Mouse (Mus musculus) liver (tissue): Measurements from ENCODE around the gene Klhl33.
A peak's percentile ranks its signal among the peaks of the same experiment; 100 is the strongest.
"Not testable (repeated sequence)": the region's sequence is repeated elsewhere in the genome, so short reads cannot be mapped to it uniquely, and the experiment has no call there.

Experiments
- DNase-seq: peaks from one replicate; pipeline ENCODE4 v3.0.0-alpha.2; 2020; ENCODE audit warnings: mixed read lengths

Klhl33 gene

GRCm38 (mm10) chr14:50897374-50897765 is at the start of gene Klhl33:
Gene Klhl33 (minus strand): TSS chr14:50897507.
- no peak for DNase-seq

- not testable (repeated sequence) for DNase-seq
Measured at GRCm38 (mm10) chr14:50945526-50945925, 48.2 kb upstream of the Klhl33 start.

GRCm38 (mm10) chr14:50945081-50945480 is 47.8 kb upstream of the Klhl33 start:
- not testable (repeated sequence) for DNase-seq

- not testable (repeated sequence) for DNase-seq
Measured at GRCm38 (mm10) chr14:50944668-50945033, 47.3 kb upstream of the Klhl33 start.

GRCm38 (mm10) chr14:50943932-50944667 is 46.8 kb upstream of the Klhl33 start, which contains the start of gene Gm49342:
Gene Gm49342 (plus strand): TSS chr14:50944517.
- DNase-seq, result peak; percentile 97

GRCm38 (mm10) chr14:50938940-50939339 is 41.6 kb upstream of the Klhl33 start:
- no peak for DNase-seq

- DNase-seq, result no peak
Measured at GRCm38 (mm10) chr14:50938119-50938908, 41.0 kb upstream of the Klhl33 start.

- DNase-seq, result no peak
Measured at GRCm38 (mm10) chr14:50936649-50937048, 39.3 kb upstream of the Klhl33 start.

GRCm38 (mm10) chr14:50931493-50932020 is 34.2 kb upstream of the Klhl33 start:
- DNase-seq, result no peak

- peak; percentile 99 for DNase-seq
Measured at GRCm38 (mm10) chr14:50930754-50931492, 33.6 kb upstream of the Klhl33 start, which contains the start of the genes Pip4p1 and Pnp. Gene Pip4p1 (minus strand): TSS chr14:50930856. Gene Pnp (plus strand): TSS chr14:50931082.

GRCm38 (mm10) chr14:50930377-50930753 is 33.1 kb upstream of the Klhl33 start:
- DNase-seq, result peak; percentile 85

- DNase-seq, result no peak
Measured at GRCm38 (mm10) chr14:50929951-50930350, 32.6 kb upstream of the Klhl33 start.

GRCm38 (mm10) chr14:50927366-50927765 is 30.1 kb upstream of the Klhl33 start:
- no peak for DNase-seq

GRCm38 (mm10) chr14:50925111-50925920 is 28.0 kb upstream of the Klhl33 start:
- DNase-seq, result no peak

- peak; percentile 95 for DNase-seq
Measured at GRCm38 (mm10) chr14:50924281-50925064, 27.2 kb upstream of the Klhl33 start, which contains the start of the genes Osgep and Apex1. Gene Osgep (minus strand): TSS chr14:50924893. Gene Apex1 (plus strand): TSS chr14:50924968.

GRCm38 (mm10) chr14:50923437-50923836 is 26.1 kb upstream of the Klhl33 start:
- not testable (repeated sequence) for DNase-seq

- DNase-seq, result no peak
Measured at GRCm38 (mm10) chr14:50911356-50911755, 14.0 kb upstream of the Klhl33 start.

GRCm38 (mm10) chr14:50908126-50908525 is 10.8 kb upstream of the Klhl33 start:
- DNase-seq, result no peak

GRCm38 (mm10) chr14:50905327-50905726 is 8.0 kb upstream of the Klhl33 start:
- not testable (repeated sequence) for DNase-seq

GRCm38 (mm10) chr14:50904828-50905129 is 7.5 kb upstream of the Klhl33 start:
- no peak for DNase-seq
